Mouse (Mus musculus): Measurements from ENCODE around the gene Wnt7b.

DNA sequence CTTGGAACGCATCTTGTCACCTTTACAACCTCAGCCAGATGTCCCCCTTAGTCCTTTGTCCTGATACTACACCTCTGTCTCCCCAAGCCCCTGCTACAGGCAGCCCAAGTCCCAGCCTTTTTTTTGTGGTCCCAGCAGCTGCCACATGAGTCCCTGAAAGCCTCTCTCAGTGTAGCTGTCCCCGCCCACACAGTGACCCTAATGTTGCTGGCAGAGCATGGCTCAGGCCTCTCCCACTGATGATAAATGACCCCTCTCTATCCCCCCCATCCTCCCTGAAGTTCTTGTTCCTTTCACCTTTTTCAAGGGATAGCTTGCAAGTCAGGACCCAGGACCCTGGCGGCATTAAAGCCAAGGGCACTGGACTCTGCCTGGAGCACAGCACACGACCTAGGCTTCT, 22.2 kb upstream of the Wnt7b start:
- no peak for TF ChIP-seq CTCF (IDR thresholded peaks at IDR 0.05)
- TF ChIP-seq EP300 (IDR thresholded peaks at IDR 0.05): no peak
